Mouse (Mus musculus) cerebellum, adult 2 months (tissue): Measurements from ENCODE around the gene Egfem1.

Experiments used
- CTCF ChIP-seq: fragments of 200-500 bp; IDR thresholded peaks from 2 replicates; pipeline ENCODE4 v1.5.1; 2011; ENCODE audit warnings: low read depth, mild to moderate bottlenecking, control low read depth, low read length, moderate library complexity, borderline replicate concordance; ENCODE audit not compliant: insufficient read depth
- POLR2A ChIP-seq: fragments of 200-500 bp; IDR thresholded peaks from 2 replicates; pipeline ENCODE4 v1.6.1; 2011; ENCODE audit warnings: low read length, control low read depth, borderline replicate concordance; ENCODE audit not compliant: insufficient read depth

DNA sequence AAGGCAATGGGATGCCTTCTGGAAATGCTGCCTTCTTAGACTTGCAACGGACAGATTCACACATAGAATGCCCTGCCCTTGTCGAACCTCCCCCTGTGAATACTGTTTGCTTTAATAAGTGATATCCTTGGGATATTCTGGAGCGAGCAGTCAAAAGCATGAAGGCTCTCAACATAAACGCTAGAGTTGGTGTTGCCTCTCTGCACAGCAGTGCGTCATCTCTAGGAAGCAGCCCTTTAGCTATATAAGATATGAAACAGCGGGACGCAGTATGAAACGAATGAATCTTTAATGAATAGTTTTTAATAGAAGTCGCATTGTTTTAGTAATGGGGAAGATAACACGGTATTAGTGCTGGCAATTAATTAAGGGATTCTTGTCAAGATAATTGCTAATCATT is 101.2 kb downstream of the Egfem1 start:
- no peak for TF ChIP-seq CTCF
- TF ChIP-seq POLR2A: no peak
